ENCODE assay signal across 7 mouse cellular contexts in the genomic region with DNA sequence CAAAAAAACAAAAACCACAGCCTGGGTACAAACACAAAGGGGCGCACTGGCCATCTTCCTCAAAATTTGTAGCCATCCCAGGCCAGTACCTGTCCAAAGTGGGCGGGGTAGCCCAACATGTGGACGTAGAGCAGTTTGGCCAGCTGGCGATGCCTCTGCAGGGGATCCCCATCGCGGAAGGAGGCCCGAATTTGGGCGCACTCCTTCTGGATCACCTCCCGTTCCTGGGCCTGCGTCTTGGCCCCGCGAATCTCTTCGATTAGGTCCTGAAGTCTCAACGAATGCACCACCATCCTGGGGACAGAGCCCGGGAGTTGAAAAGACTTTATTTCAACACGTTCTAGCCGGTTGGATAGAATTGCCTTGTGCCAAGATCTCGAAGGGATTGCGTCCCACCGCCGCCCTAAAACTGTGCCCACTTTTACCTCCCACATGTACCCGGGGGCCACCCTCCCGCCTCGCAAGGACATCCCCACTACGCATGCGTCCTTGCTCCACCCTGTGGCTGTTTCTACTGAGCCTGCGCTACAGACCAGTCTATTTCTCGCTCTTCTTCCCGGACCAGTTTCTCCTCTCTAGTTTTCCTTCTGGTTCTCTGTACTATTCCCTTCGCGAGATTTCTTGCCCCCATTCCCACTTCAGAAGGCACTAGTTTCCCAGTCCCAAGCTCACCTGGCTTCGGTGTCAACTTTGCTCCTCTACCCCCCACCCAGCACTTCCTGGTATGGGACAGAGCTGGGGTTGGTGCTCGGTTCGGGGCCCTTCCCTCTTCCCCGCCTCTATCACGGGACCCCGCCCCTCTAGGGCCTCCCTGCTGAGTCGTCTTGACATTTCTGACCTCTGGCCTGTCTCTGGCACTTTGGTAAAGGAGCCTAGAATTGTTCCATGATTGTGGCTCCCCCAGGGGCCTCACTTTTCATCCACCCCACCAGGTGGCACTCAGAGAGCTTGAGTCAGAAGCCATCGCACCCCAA. TPM values are rescaled to one million over a fixed set of nuclear protein-coding genes. Genes with fewer than 3 reads are reported as not detected.
A peak's percentile ranks its signal among the peaks of the same experiment; 100 is the strongest.
DNase-seq lines count a peak whose midpoint lies in the region; ATAC-seq and TF ChIP-seq lines count a peak whose summit lies in the region.

Gene Ap1g2 (minus strand): TSS at position 758 of the 974 bp plus-strand sequence.

- H3K9me3 ChIP-seq in intestine, embryonic 15.5 days, result no peaks in the 10 kb centered on the region
- H3K9me3 ChIP-seq in midbrain, embryonic 11.5 days (ENCODE audit: control insufficient read depth, low read length), result no peaks in the 10 kb centered on the region

- peak within 1 kb of the TSS; percentile 69 for H3K9ac ChIP-seq in intestine, embryonic 15.5 days
- H3K9ac ChIP-seq in midbrain, embryonic 11.5 days (ENCODE audit: low read length), result peak within 1 kb of the TSS; percentile 79

- intact Hi-C loops in left cerebral cortex, postnatal 4 days (cut with DNase I), result no loop called here

- H3K27ac ChIP-seq in intestine, embryonic 15.5 days, result peak within 1 kb of the TSS; percentile 87
- H3K27ac ChIP-seq in midbrain, embryonic 11.5 days (ENCODE audit: low read depth, low read length), result no peak within 1 kb of the TSS; the same call in 1 of the 2 replicates
- peak within 1 kb of the TSS; percentile 92 for H3K27ac ChIP-seq in small intestine, adult 2 months (ENCODE audit: insufficient read depth, low read depth, low read length)

- peak; percentile 94 for DNase-seq in adrenal gland, adult 2 months
- peak; percentile 87 for DNase-seq in embryo, embryonic 10.5 days (ENCODE audit: low spot score)
- DNase-seq in gastrocnemius, postnatal 25 days, result peak; percentile 87
- peak; percentile 82 for DNase-seq in left cerebral cortex, postnatal 4 days
- peak; percentile 93 for DNase-seq in midbrain, embryonic 11.5 days (ENCODE audit: low spot score, missing footprints)

- peaks cover 32% of the 10 kb centered on the region for H3K4me1 ChIP-seq in intestine, embryonic 15.5 days (replicated peaks)
- peaks cover 26% of the 10 kb centered on the region for H3K4me1 ChIP-seq in midbrain, embryonic 11.5 days (ENCODE audit: control insufficient read depth, insufficient read depth, low read length)
- H3K4me1 ChIP-seq in small intestine, adult 2 months (ENCODE audit: control insufficient read depth, insufficient read depth, insufficient read length, low read length), result peaks cover 15% of the 10 kb centered on the region; the same call in 1 of the 2 replicates

- WGBS in intestine, embryonic 15.5 days, result under 1% methylated on average over 39 of the region's 39 CpGs
- WGBS in midbrain, embryonic 11.5 days, result under 1% methylated on average over 39 of the region's 39 CpGs
- WGBS in small intestine, adult 2 months, result under 1% methylated on average over 39 of the region's 39 CpGs

- H3K27me3 ChIP-seq in intestine, embryonic 15.5 days (replicated peaks), result no peaks in the 10 kb centered on the region; the same call in none of the 2 replicates
- peaks cover 5% of the 10 kb centered on the region; the same call in 1 of the 2 replicates for H3K27me3 ChIP-seq in midbrain, embryonic 11.5 days (ENCODE audit: control insufficient read depth, insufficient read depth, low read length)
- no peaks in the 10 kb centered on the region for H3K27me3 ChIP-seq in small intestine, adult 2 months (ENCODE audit: control insufficient read depth, insufficient read depth, low read length)

- no peaks in the 10 kb centered on the region for H3K36me3 ChIP-seq in intestine, embryonic 15.5 days
- H3K36me3 ChIP-seq in midbrain, embryonic 11.5 days (ENCODE audit: control insufficient read depth, insufficient read depth, low read length), result no peaks in the 10 kb centered on the region
- peaks cover 30% of the 10 kb centered on the region for H3K36me3 ChIP-seq in small intestine, adult 2 months (ENCODE audit: control insufficient read depth, insufficient read depth, low read length)

- H3K4me2 ChIP-seq in intestine, embryonic 15.5 days (replicated peaks), result peak within 1 kb of the TSS; percentile 97
- peak within 1 kb of the TSS; percentile 89 for H3K4me2 ChIP-seq in midbrain, embryonic 11.5 days

- ATAC-seq in intestine, embryonic 15.5 days, result peak; percentile 90
- peak; percentile 62 for ATAC-seq in midbrain, embryonic 11.5 days (ENCODE audit: low FRiP score)

- peak; percentile 74 for TF ChIP-seq POLR2A in small intestine, adult 2 months (IDR thresholded peaks at IDR 0.05; ENCODE audit: low read depth, low read length)

- H3K4me3 ChIP-seq in intestine, embryonic 15.5 days (replicated peaks), result peak within 1 kb of the TSS; percentile 50
- H3K4me3 ChIP-seq in midbrain, embryonic 11.5 days (ENCODE audit: low read depth, low read length), result peak within 1 kb of the TSS; percentile 42
- H3K4me3 ChIP-seq in small intestine, adult 2 months (ENCODE audit: low read depth, low read length), result peak within 1 kb of the TSS; percentile 73

- peak; percentile 17; the same call in 1 of the 2 replicates for TF ChIP-seq CTCF in small intestine, adult 2 months (IDR thresholded peaks at IDR 0.05; ENCODE audit: extremely low read depth, insufficient read length, insufficient replicate concordance, low read depth, low read length)

RNA-seq across cellular contexts. Expression of gene Ap1g2, which starts in this region (rescaled TPM):
- total RNA-seq in adrenal gland, adult 2 months (2021), result 10 to 100 TPM; 21.9 to 24.8 TPM
- polyA plus RNA-seq in adrenal gland, adult 2 months (2012; rRNA removed), result 27.3 and 30.3 TPM in 2 replicates
- total RNA-seq in gastrocnemius, postnatal 25 days (2021), result 1 to 10 TPM; 4.8 to 5.7 TPM
- 71.9 and 73.9 TPM in 2 replicates for polyA plus RNA-seq in intestine, embryonic 15.5 days (2015; fragmentation: Nextera tagmentation; extraction: Ambion mirVana)
- 10 to 100 TPM; 25.8 to 31.4 TPM for total RNA-seq in left cerebral cortex, postnatal 4 days (2021)
- 9.5 and 10.1 TPM in 2 replicates for polyA plus RNA-seq in midbrain, embryonic 11.5 days (2014; fragmentation: Nextera tagmentation; extraction: Ambion mirVana)
- 48.4 and 80.7 TPM in 2 replicates for polyA plus RNA-seq in small intestine, adult 2 months (2012; rRNA removed)
